25 mouse cellular contexts compared by ENCODE assay signal in the genomic region with DNA sequence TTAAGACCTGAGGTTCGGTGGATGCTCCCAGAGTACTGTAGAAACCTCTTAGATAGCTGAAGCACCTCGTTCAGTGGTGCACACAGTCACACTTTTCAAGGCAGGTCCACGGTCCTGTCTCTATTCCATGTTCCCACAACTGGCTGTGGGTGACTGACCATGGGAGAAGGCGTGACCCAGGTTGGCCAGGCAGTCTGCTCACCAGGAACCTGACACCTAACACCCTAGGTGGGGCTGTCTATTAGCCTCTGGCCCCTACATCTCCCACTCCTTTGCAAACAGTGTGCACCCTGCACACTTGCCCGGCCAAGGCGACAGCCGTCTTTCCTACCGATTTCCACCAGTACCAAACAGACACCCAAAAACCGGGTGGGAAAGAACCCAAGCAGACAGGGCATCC.
DNase-seq lines count a peak whose midpoint lies in the region; ATAC-seq lines count a peak whose summit lies in the region.
"Had no signal": no experiment of that assay in that cellular context is flagged by ENCODE, and none has a peak within 500 bp of the region (broad histone marks: within the 10 kb centered on the region; RNA-seq: fewer than 3 reads in every experiment).

No protein-coding gene starts in this region.

- H3K27ac ChIP-seq in kidney, embryonic 14.5 days (ENCODE audit: low read depth, low read length), result no peak overlapping the region
- H3K27ac ChIP-seq in kidney, embryonic 16.5 days (ENCODE audit: low read length), result no peak overlapping the region
- peak overlapping the region; percentile 43; the same call in 1 of the 2 replicates for H3K27ac ChIP-seq in midbrain, embryonic 10.5 days (replicated peaks)
- no peak overlapping the region for H3K27ac ChIP-seq in midbrain, embryonic 15.5 days
- H3K27ac ChIP-seq: embryonic facial prominence, embryonic 12.5 days; forebrain, embryonic 13.5 days; forebrain, embryonic 15.5 days had no signal

- no peak overlapping the region for H3K4me2 ChIP-seq in kidney, embryonic 14.5 days (replicated peaks; ENCODE audit: low read depth, low read length)
- no peak overlapping the region for H3K4me2 ChIP-seq in kidney, embryonic 16.5 days (replicated peaks; ENCODE audit: low read depth, low read length)
- no peak overlapping the region for H3K4me2 ChIP-seq in midbrain, embryonic 15.5 days
- H3K4me2 ChIP-seq: embryonic facial prominence, embryonic 12.5 days; forebrain, embryonic 13.5 days; forebrain, embryonic 15.5 days had no signal

- H3K27me3 ChIP-seq in kidney, embryonic 14.5 days (ENCODE audit: control insufficient read depth, insufficient read depth, low read length), result no peaks in the 10 kb centered on the region; the same call in 1 of the 2 replicates
- H3K27me3 ChIP-seq in kidney, embryonic 16.5 days (ENCODE audit: insufficient read depth, low read length), result peaks cover 11% of the 10 kb centered on the region
- H3K27me3 ChIP-seq in midbrain, embryonic 10.5 days (ENCODE audit: low read depth, poor library complexity, severe bottlenecking), result no peaks in the 10 kb centered on the region
- no peaks in the 10 kb centered on the region for H3K27me3 ChIP-seq in midbrain, embryonic 15.5 days (replicated peaks)
- H3K27me3 ChIP-seq: CH12.LX; forebrain, embryonic 13.5 days; forebrain, embryonic 15.5 days; Patski had no signal

- H3K9ac ChIP-seq in kidney, embryonic 14.5 days (ENCODE audit: low read depth, low read length), result no peak overlapping the region
- H3K9ac ChIP-seq in kidney, embryonic 16.5 days (replicated peaks; ENCODE audit: low read length), result no peak overlapping the region
- no peak overlapping the region for H3K9ac ChIP-seq in midbrain, embryonic 15.5 days
- H3K9ac ChIP-seq: embryonic facial prominence, embryonic 12.5 days; forebrain, embryonic 13.5 days; forebrain, embryonic 15.5 days had no signal

- H3K4me3 ChIP-seq in kidney, embryonic 14.5 days (ENCODE audit: low read length), result no peak overlapping the region
- no peak overlapping the region for H3K4me3 ChIP-seq in kidney, embryonic 16.5 days (ENCODE audit: low read length)
- H3K4me3 ChIP-seq in midbrain, embryonic 10.5 days, result no peak overlapping the region
- H3K4me3 ChIP-seq in midbrain, embryonic 15.5 days, result no peak overlapping the region
- H3K4me3 ChIP-seq: embryonic facial prominence, embryonic 12.5 days; forebrain, embryonic 13.5 days; forebrain, embryonic 15.5 days had no signal

- no peaks in the 10 kb centered on the region for H3K36me3 ChIP-seq in kidney, embryonic 14.5 days (ENCODE audit: control insufficient read depth, insufficient read depth, low read length)
- H3K36me3 ChIP-seq in kidney, embryonic 16.5 days (ENCODE audit: insufficient read depth, low read length), result no peaks in the 10 kb centered on the region
- no peaks in the 10 kb centered on the region for H3K36me3 ChIP-seq in midbrain, embryonic 10.5 days
- no peaks in the 10 kb centered on the region for H3K36me3 ChIP-seq in midbrain, embryonic 15.5 days (replicated peaks)
- H3K36me3 ChIP-seq: embryonic facial prominence, embryonic 12.5 days; forebrain, embryonic 15.5 days; G1E had no signal

- peak; percentile 71 for ATAC-seq in kidney, embryonic 14.5 days (ENCODE audit: low FRiP score, low TSS enrichment)
- ATAC-seq in kidney, embryonic 16.5 days (ENCODE audit: low FRiP score, low TSS enrichment), result peak; percentile 65; the same call in 1 of the 2 replicates
- no peak for ATAC-seq in midbrain, embryonic 15.5 days (replicated peaks)
- ATAC-seq: activated CD4-positive, CD25-positive, alpha-beta regulatory T cell, adult 4 months; CD4-positive, CD25-positive, alpha-beta regulatory T cell, adult 4 months; forebrain, embryonic 13.5 days; forebrain, embryonic 15.5 days; Patski had no signal

- WGBS in kidney, embryonic 14.5 days, result 35% methylated on average over 9 of the region's 9 CpGs
- WGBS in kidney, embryonic 16.5 days, result 42% methylated on average over 9 of the region's 9 CpGs
- 75% methylated on average over 9 of the region's 9 CpGs for WGBS in midbrain, embryonic 10.5 days
- 76% methylated on average over 9 of the region's 9 CpGs for WGBS in midbrain, embryonic 15.5 days

- no peak for DNase-seq in kidney, postnatal 36 days
- DNase-seq in kidney, postnatal 14 days, result no peak
- no peak for DNase-seq in midbrain, embryonic 10.5 days (ENCODE audit: low spot score)
- no peak for DNase-seq in cerebellum, postnatal 36 days
- DNase-seq: adrenal gland, adult 8-10 months; adrenal gland, postnatal 14 days; adrenal gland, postnatal 36 days; B cell, adult 2 months; cerebellum, adult 11-12 months; cerebellum, adult 2 months; cerebellum, adult 9-10 months; cerebellum, postnatal 10 days; cerebellum, postnatal 25 days; embryo, embryonic 11 days had no signal

- peaks cover 32% of the 10 kb centered on the region for H3K4me1 ChIP-seq in kidney, embryonic 14.5 days (ENCODE audit: control insufficient read depth, insufficient read depth, low read length)
- H3K4me1 ChIP-seq in kidney, embryonic 16.5 days (ENCODE audit: insufficient read depth, low read length), result peaks cover 28% of the 10 kb centered on the region
- H3K4me1 ChIP-seq in midbrain, embryonic 10.5 days, result peaks cover 19% of the 10 kb centered on the region
- no peaks in the 10 kb centered on the region for H3K4me1 ChIP-seq in midbrain, embryonic 15.5 days
- H3K4me1 ChIP-seq: embryonic facial prominence, embryonic 12.5 days; forebrain, embryonic 13.5 days; forebrain, embryonic 15.5 days had no signal

- no peaks in the 10 kb centered on the region for H3K9me3 ChIP-seq in kidney, embryonic 14.5 days (ENCODE audit: control insufficient read depth, low read length)
- H3K9me3 ChIP-seq in kidney, embryonic 16.5 days (ENCODE audit: low read length), result no peaks in the 10 kb centered on the region
- H3K9me3 ChIP-seq in midbrain, embryonic 10.5 days (replicated peaks), result no peaks in the 10 kb centered on the region
- H3K9me3 ChIP-seq in midbrain, embryonic 15.5 days, result no peaks in the 10 kb centered on the region
- H3K9me3 ChIP-seq: embryonic facial prominence, embryonic 12.5 days; forebrain, embryonic 13.5 days; forebrain, embryonic 15.5 days; G1E had no signal
